Mouse (Mus musculus): ENCODE data around the gene Hat1. TPM values are rescaled to one million over a fixed set of nuclear protein-coding genes. Genes with fewer than 3 reads are reported as not detected.

Hat1 gene
- 12.3 and 12.9 TPM in 2 replicates for polyA plus RNA-seq (2012; rRNA removed)

DNA sequence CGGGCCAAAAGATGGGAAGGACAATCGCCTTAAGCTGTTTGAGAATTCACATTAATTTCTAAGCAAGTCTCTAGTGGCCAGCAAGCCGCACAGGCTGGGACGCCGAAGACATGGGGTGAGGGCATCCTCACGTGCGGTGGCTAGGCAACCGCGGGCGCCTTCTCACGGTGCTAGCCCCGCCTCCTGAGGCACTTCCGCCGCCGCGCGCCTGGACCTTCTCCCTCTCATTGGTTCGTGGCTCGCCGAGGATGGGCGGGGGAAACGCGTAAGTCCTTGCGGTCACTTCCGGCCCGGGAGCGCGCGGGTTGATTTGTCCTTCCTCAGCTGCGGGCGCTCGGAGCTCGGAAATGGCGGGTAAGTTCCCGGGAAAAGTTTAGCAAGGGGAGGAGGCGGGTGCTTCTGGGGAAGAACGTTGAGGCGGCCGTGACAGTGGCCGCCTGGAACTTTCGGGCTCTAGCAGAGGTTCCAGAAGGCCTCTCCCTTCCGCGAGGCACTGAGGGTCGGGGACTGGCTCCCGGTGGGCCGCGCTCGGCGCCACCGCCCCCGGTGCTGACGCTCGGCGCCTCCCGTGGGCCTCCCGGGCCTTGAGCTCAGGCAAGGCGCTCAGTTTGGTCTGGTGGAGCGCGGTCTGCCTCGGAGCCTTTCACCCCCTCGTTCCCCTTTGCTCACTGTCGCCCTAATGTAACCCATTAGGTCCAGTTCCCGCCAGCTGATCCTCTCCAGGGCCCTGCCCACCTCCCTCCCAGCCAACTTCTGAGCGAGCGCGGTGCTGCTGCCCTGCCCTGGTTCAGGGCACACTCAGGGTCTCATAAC, at the start of gene Hat1:
Gene Hat1 (plus strand): TSS at position 8 of the 813 bp plus-strand sequence.
- no peaks in the 10 kb centered on the region for H3K27me3 ChIP-seq (ENCODE audit: control insufficient read depth, insufficient read depth, low read length)
- H3K36me3 ChIP-seq (ENCODE audit: control insufficient read depth, insufficient read depth, low read length) = no peaks in the 10 kb centered on the region
- TF ChIP-seq CTCF (IDR thresholded peaks at IDR 0.05; ENCODE audit: borderline replicate concordance, control insufficient read depth, extremely low read depth, insufficient read depth, low read length, poor library complexity) = no peak
- peak; percentile 67 for TF ChIP-seq POLR2A (IDR thresholded peaks at IDR 0.05; ENCODE audit: control insufficient read depth, extremely low read depth, insufficient read depth, low read length, poor library complexity)
- peak; percentile 95 for DNase-seq
- H3K4me3 ChIP-seq (ENCODE audit: control insufficient read depth, insufficient read depth, low read length) = peak within 1 kb of the TSS; percentile 75
- WGBS = under 1% methylated on average over 66 of the region's 66 CpGs
- H3K27ac ChIP-seq (ENCODE audit: control insufficient read depth, insufficient read depth, low read length) = no peak within 1 kb of the TSS
- H3K4me1 ChIP-seq (replicated peaks; ENCODE audit: control insufficient read depth, insufficient read depth, low read length) = no peaks in the 10 kb centered on the region; the same call in 1 of the 2 replicates

DNA sequence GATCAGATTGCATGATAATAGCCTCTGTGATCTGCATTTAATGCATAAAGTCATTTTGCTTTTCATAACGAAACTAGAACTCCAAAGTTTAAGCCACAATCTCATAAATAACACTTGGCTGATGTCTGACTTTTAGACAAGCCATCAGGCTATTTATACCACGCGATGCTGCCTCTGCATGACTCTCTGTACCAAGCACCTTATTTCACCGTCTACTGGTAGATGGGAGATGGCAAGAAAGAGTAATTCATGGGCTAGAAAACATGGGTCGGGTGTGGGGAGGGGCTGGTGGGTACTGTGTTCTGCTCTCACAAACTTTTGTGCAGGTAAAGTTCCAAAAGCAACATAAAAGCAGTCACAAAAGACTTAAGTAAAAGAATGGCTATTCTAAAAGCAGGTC, 48.6 kb upstream of the Hat1 start:
- peaks cover 14% of the 10 kb centered on the region for H3K4me1 ChIP-seq (replicated peaks; ENCODE audit: control insufficient read depth, insufficient read depth, low read length)
- 0 out of 2 replicates have a peak, but pooled peaks cover 4% of the 10 kb centered on the region for H3K36me3 ChIP-seq (ENCODE audit: control insufficient read depth, insufficient read depth, low read length)
- TF ChIP-seq CTCF (IDR thresholded peaks at IDR 0.05; ENCODE audit: borderline replicate concordance, control insufficient read depth, extremely low read depth, insufficient read depth, low read length, poor library complexity) = no peak
- TF ChIP-seq POLR2A (IDR thresholded peaks at IDR 0.05; ENCODE audit: control insufficient read depth, extremely low read depth, insufficient read depth, low read length, poor library complexity) = no peak
- WGBS = 16% methylated on average over 5 of the region's 5 CpGs
- no peak for DNase-seq
- no peak overlapping the region for H3K4me3 ChIP-seq (ENCODE audit: control insufficient read depth, insufficient read depth, low read length)
- H3K27ac ChIP-seq (ENCODE audit: control insufficient read depth, insufficient read depth, low read length) = no peak overlapping the region
- no peaks in the 10 kb centered on the region for H3K27me3 ChIP-seq (ENCODE audit: control insufficient read depth, insufficient read depth, low read length)

DNA sequence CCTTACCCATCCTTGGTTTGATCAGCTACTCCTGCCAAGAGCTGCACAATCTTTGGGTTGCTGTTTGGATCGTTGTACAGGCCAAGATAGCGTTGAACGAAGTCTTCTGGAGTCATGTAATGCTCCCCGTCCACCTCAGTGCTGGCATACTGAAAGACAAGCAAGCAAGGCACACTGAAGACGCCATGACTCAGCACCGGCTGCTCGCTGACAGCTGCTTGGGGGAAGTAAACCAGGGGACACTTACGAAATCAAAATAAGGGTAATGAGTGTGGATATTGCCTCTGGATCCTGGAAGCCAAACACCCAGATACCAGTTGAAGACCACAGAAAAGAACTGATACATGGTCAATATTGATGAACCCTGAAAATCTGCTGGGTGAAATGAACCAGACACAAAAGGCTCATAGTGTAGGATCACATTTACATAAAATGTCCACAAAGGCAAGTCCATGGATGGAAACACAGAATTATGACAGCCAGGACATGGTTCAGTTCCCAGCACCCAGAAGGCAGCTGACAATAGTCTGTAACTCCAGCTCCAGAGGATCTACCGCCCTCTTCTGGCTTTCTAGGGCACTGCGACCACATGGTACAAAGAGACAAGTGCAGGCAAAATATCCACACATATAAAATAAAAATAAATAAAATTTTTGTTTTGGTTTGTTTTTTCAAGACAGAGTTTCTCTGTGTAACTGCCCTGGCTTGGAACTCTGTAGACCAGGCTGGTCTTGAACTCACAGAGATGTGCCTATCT, 44.7 kb upstream of the Hat1 start:
- WGBS = 96% methylated on average over 10 of the region's 10 CpGs

DNA sequence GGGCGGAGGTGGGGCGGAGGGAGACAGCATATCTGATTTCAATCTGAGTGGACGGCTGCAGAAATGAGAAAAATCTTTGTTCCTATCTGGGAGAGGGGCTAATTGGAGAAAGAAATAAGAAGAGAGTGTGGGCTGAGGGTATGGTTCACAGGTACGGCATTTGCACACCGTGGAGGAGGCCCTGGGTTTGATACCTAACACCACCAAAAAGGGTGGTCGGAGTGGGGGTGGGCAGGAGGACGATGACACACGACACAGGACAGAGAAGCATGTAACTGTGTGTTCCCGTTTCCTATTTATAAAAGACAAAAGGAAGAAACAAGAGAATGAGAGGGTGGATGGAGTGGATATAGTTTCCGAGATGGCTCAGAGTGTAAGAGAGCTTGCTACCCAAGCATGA, 41.6 kb upstream of the Hat1 start:
- 93% methylated on average over 10 of the region's 10 CpGs for WGBS
- H3K27me3 ChIP-seq (ENCODE audit: control insufficient read depth, insufficient read depth, low read length) = no peaks in the 10 kb centered on the region
- DNase-seq = no peak
- H3K4me1 ChIP-seq (replicated peaks; ENCODE audit: control insufficient read depth, insufficient read depth, low read length) = 0 out of 2 replicates have a peak, but pooled peaks cover 4% of the 10 kb centered on the region
- H3K27ac ChIP-seq (ENCODE audit: control insufficient read depth, insufficient read depth, low read length) = no peak overlapping the region
- H3K36me3 ChIP-seq (ENCODE audit: control insufficient read depth, insufficient read depth, low read length) = 0 out of 2 replicates have a peak, but pooled peaks cover 4% of the 10 kb centered on the region
- H3K4me3 ChIP-seq (ENCODE audit: control insufficient read depth, insufficient read depth, low read length) = no peak overlapping the region
- TF ChIP-seq POLR2A (IDR thresholded peaks at IDR 0.05; ENCODE audit: control insufficient read depth, extremely low read depth, insufficient read depth, low read length, poor library complexity) = no peak

More for the DNA sequence above, 44.7 kb upstream of the Hat1 start:
- no peak for DNase-seq
- TF ChIP-seq CTCF (IDR thresholded peaks at IDR 0.05; ENCODE audit: borderline replicate concordance, control insufficient read depth, extremely low read depth, insufficient read depth, low read length, poor library complexity) (no peak), POLR2A (IDR thresholded peaks at IDR 0.05; ENCODE audit: control insufficient read depth, extremely low read depth, insufficient read depth, low read length, poor library complexity) (no peak)
- no peak overlapping the region for H3K4me3 ChIP-seq (ENCODE audit: control insufficient read depth, insufficient read depth, low read length)
- H3K27me3 ChIP-seq (ENCODE audit: control insufficient read depth, insufficient read depth, low read length) = no peaks in the 10 kb centered on the region
- peaks cover 4% of the 10 kb centered on the region for H3K4me1 ChIP-seq (replicated peaks; ENCODE audit: control insufficient read depth, insufficient read depth, low read length)
- no peak overlapping the region for H3K27ac ChIP-seq (ENCODE audit: control insufficient read depth, insufficient read depth, low read length)
- 0 out of 2 replicates have a peak, but pooled peaks cover 4% of the 10 kb centered on the region for H3K36me3 ChIP-seq (ENCODE audit: control insufficient read depth, insufficient read depth, low read length)

DNA sequence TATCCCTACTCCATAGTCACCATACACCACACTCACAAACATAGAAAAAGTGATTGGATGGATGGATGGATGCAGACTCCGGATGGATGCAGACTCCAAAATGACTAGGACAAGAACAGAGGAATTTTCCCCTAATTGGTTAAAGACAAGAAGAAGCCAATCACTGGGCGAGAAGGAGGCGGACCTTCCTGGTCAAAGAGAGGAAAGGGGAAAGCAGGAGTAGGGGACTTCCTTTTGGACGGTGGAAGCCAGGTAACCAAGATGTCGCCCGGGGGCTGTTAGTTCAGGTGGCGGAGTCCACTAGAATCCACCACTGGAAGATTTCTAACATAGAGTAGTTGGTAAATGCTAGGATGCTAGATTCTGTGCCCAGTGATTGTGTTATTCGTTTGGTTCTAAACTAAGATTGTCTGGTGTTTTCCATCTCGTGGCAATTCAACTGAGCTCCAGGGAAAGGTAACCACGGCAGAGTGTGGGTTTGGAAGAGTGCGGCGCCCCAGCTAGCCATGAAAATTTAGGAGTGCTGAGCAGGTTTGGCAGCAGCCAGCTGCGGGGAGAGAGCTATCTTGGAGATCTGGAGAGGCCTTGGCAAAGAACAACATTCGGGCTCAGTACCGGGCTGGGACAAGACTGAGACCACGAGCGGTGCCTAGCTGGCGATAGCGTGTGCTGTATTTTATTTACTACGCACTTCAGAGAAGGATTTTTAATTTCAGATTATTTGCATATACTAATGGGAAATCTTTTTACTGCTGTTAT, 40.8 kb upstream of the Hat1 start:
- WGBS = 97% methylated on average over 20 of the region's 20 CpGs

DNA sequence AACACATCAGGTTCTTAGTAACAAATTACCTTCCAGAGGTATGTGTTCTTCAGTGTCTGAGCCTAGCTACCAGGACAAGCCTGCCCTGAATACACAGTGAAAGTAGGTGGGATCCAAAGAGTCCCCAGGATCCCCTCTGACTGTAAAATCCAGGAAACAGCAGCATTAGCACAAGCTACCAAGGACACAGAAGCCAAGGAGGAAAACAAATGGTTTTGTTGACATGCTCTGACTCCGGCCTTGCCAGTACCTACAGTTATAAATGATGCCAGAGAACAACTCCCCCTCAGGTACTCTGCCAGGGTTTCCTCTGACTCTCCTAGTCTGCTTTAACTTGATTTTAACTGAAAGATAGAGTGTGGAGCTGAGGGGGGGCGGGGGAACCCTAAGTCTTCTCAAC, 39.2 kb upstream of the Hat1 start:
- DNase-seq = no peak
- Histone ChIP-seq H3K4me1 (replicated peaks; ENCODE audit: control insufficient read depth, insufficient read depth, low read length) (peaks cover 16% of the 10 kb centered on the region), H3K27me3 (ENCODE audit: control insufficient read depth, insufficient read depth, low read length) (no peaks in the 10 kb centered on the region), H3K36me3 (ENCODE audit: control insufficient read depth, insufficient read depth, low read length) (no peaks in the 10 kb centered on the region), H3K27ac (ENCODE audit: control insufficient read depth, insufficient read depth, low read length) (no peak overlapping the region), H3K4me3 (ENCODE audit: control insufficient read depth, insufficient read depth, low read length) (no peak overlapping the region)
- TF ChIP-seq POLR2A (IDR thresholded peaks at IDR 0.05; ENCODE audit: control insufficient read depth, extremely low read depth, insufficient read depth, low read length, poor library complexity) = no peak
- no peak for TF ChIP-seq CTCF (IDR thresholded peaks at IDR 0.05; ENCODE audit: borderline replicate concordance, control insufficient read depth, extremely low read depth, insufficient read depth, low read length, poor library complexity)
- WGBS = 88% methylated on average over 2 of the region's 2 CpGs

More for the DNA sequence above, 40.8 kb upstream of the Hat1 start:
- Histone ChIP-seq H3K4me1 (replicated peaks; ENCODE audit: control insufficient read depth, insufficient read depth, low read length) (0 out of 2 replicates have a peak, but pooled peaks cover 4% of the 10 kb centered on the region), H3K27ac (ENCODE audit: control insufficient read depth, insufficient read depth, low read length) (no peak overlapping the region), H3K4me3 (ENCODE audit: control insufficient read depth, insufficient read depth, low read length) (no peak overlapping the region), H3K27me3 (ENCODE audit: control insufficient read depth, insufficient read depth, low read length) (no peaks in the 10 kb centered on the region), H3K36me3 (ENCODE audit: control insufficient read depth, insufficient read depth, low read length) (0 out of 2 replicates have a peak, but pooled peaks cover 4% of the 10 kb centered on the region)
- no peak for TF ChIP-seq CTCF (IDR thresholded peaks at IDR 0.05; ENCODE audit: borderline replicate concordance, control insufficient read depth, extremely low read depth, insufficient read depth, low read length, poor library complexity)
- TF ChIP-seq POLR2A (IDR thresholded peaks at IDR 0.05; ENCODE audit: control insufficient read depth, extremely low read depth, insufficient read depth, low read length, poor library complexity) = no peak
- DNase-seq = no peak
